Mouse (Mus musculus): ENCODE data around the gene Hic2. TPM values are rescaled to one million over a fixed set of nuclear protein-coding genes. Genes with fewer than 3 reads are reported as not detected.

Hic2 gene
- polyA plus RNA-seq, 1 experiment from 2014 or later, result 13.7 TPM

Other genes with a start within 250 kb of the Hic2 start
- gene Ypel1, start 163.9 kb upstream of the Hic2 start, polyA plus RNA-seq (2016; fragmentation: Nextera tagmentation; extraction: Ambion mirVana), result 83.2 and 85.9 TPM in 2 replicates
- 149 and 158 TPM in 2 replicates for gene Ppil2, start 122.3 kb upstream of the Hic2 start, polyA plus RNA-seq (2016; fragmentation: Nextera tagmentation; extraction: Ambion mirVana)
- gene 2610318N02Rik, start 108.4 kb upstream of the Hic2 start, polyA plus RNA-seq (2016; fragmentation: Nextera tagmentation; extraction: Ambion mirVana), result 109 and 113 TPM in 2 replicates
- gene Sdf2l1, start 101.2 kb upstream of the Hic2 start, polyA plus RNA-seq (2016; fragmentation: Nextera tagmentation; extraction: Ambion mirVana), result 54.6 and 54.8 TPM in 2 replicates
- 5.1 and 6.2 TPM in 2 replicates for gene Ydjc, start 89.0 kb upstream of the Hic2 start, polyA plus RNA-seq (2016; fragmentation: Nextera tagmentation; extraction: Ambion mirVana)
- 0.40 and 0.54 TPM in 2 replicates for gene Ccdc116, start 86.3 kb upstream of the Hic2 start, polyA plus RNA-seq (2016; fragmentation: Nextera tagmentation; extraction: Ambion mirVana)
- gene Ube2l3, start 30.9 kb upstream of the Hic2 start, polyA plus RNA-seq (2016; fragmentation: Nextera tagmentation; extraction: Ambion mirVana), result 362 and 368 TPM in 2 replicates
- 0.74 and 0.85 TPM in 2 replicates for gene Rimbp3, start 25.0 kb upstream of the Hic2 start, polyA plus RNA-seq (2016; fragmentation: Nextera tagmentation; extraction: Ambion mirVana)
- gene Tmem191c, start 42.5 kb downstream of the Hic2 start, polyA plus RNA-seq (2016; fragmentation: Nextera tagmentation; extraction: Ambion mirVana), result 13.8 and 16.5 TPM in 2 replicates
- 0.29 and 0.54 TPM in 2 replicates for gene Serpind1, start 97.8 kb downstream of the Hic2 start, polyA plus RNA-seq (2016; fragmentation: Nextera tagmentation; extraction: Ambion mirVana)
- 13.0 and 14.0 TPM in 2 replicates for gene Snap29, start 172.4 kb downstream of the Hic2 start, polyA plus RNA-seq (2016; fragmentation: Nextera tagmentation; extraction: Ambion mirVana)
- gene Pi4ka, start 172.7 kb downstream of the Hic2 start, polyA plus RNA-seq (2016; fragmentation: Nextera tagmentation; extraction: Ambion mirVana), result 44.8 and 50.2 TPM in 2 replicates
- gene Crkl, start 218.4 kb downstream of the Hic2 start, polyA plus RNA-seq (2016; fragmentation: Nextera tagmentation; extraction: Ambion mirVana), result 88.9 and 92.2 TPM in 2 replicates

Data from limb, embryonic 12.5 days (tissue).